In the genomic region with DNA sequence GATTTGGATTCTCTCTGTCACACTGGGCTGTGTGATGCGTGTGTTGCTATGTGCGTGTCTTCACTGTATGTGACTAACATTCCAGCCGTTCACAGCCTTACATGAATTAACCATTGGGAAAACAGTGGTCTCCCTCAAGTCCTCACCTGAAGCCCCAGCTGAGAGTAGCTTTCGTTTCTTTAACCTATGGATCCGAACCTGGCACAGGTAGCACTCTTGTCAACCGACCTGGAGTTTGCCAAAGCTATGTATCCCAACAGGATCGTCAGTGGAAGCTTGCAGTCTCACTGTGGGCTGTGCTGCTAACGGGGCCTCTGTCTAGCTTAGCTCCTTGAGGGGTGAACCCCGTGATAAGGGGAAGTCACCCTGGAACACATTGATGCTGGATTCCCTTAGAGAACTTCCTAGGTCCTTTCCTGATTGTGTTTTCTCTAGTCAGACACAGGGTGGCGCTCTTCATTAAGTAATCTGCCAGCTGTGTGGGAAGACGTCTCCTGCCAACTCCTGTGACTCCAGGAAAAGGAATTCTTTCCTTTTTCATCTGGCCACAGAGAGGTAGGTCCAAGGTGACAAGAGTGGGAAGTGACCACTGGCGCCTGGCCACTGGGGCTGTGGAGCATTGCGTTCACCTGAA, we compare ENCODE assay signal across 8 mouse cellular contexts. TPM values are rescaled to one million over a fixed set of nuclear protein-coding genes. Genes with fewer than 3 reads are reported as not detected.
DNase-seq lines count a peak whose midpoint lies in the region; ATAC-seq and TF ChIP-seq lines count a peak whose summit lies in the region.

No protein-coding gene starts in this region.

- H3K36me3 ChIP-seq in hindbrain, embryonic 14.5 days (replicated peaks; ENCODE audit: control insufficient read depth, insufficient read depth) = peaks cover 38% of the 10 kb centered on the region
- peaks cover 23% of the 10 kb centered on the region for H3K36me3 ChIP-seq in midbrain, embryonic 12.5 days
- H3K36me3 ChIP-seq in stomach, embryonic 14.5 days (ENCODE audit: control insufficient read depth, insufficient read depth, low read length) = peaks cover 4% of the 10 kb centered on the region; the same call in 1 of the 2 replicates

- peaks cover 9% of the 10 kb centered on the region for H3K4me1 ChIP-seq in hindbrain, embryonic 14.5 days (replicated peaks; ENCODE audit: control insufficient read depth, insufficient read depth, low read length)
- peaks cover 7% of the 10 kb centered on the region for H3K4me1 ChIP-seq in midbrain, embryonic 12.5 days
- H3K4me1 ChIP-seq in stomach, embryonic 14.5 days (ENCODE audit: control insufficient read depth, insufficient read depth, low read length) = peaks cover 6% of the 10 kb centered on the region; the same call in 1 of the 2 replicates

- peak overlapping the region; percentile 14; the same call in 1 of the 2 replicates for H3K4me3 ChIP-seq in left cerebral cortex, adult 2 months
- 0 out of 2 replicates have a peak overlapping the region, but pooled peaks have one; percentile 2 for H3K4me3 ChIP-seq in hindbrain, embryonic 14.5 days (replicated peaks; ENCODE audit: low read length)
- H3K4me3 ChIP-seq in midbrain, embryonic 12.5 days = 0 out of 2 replicates have a peak overlapping the region, but pooled peaks have one; percentile 9
- no peak overlapping the region for H3K4me3 ChIP-seq in stomach, embryonic 14.5 days (ENCODE audit: low read depth, low read length)

- DNase-seq in left cerebral cortex, adult 2 months (ENCODE audit: extremely low spot score in 1 of 2, low spot score in 2 of 2) = peak; percentile 75 to 77
- DNase-seq in left cerebral cortex, adult 8-10 months (ENCODE audit: low spot score in 2 of 2) = no peak
- DNase-seq in cerebellum, adult 9-10 months = peak; percentile 56
- peak; percentile 42 to 72 for DNase-seq in frontal cortex, postnatal 10 days (ENCODE audit: low spot score in 2 of 2)
- peak; percentile 88 for DNase-seq in hindbrain, embryonic 14.5 days (ENCODE audit: low spot score)
- peak; percentile 64 to 80 for DNase-seq in left cerebral cortex, postnatal 14 days (ENCODE audit: low spot score in 2 of 2)

- no peaks in the 10 kb centered on the region for H3K9me3 ChIP-seq in hindbrain, embryonic 14.5 days (ENCODE audit: control insufficient read depth, low read length)
- no peaks in the 10 kb centered on the region for H3K9me3 ChIP-seq in midbrain, embryonic 12.5 days
- H3K9me3 ChIP-seq in stomach, embryonic 14.5 days (ENCODE audit: control insufficient read depth, low read depth, low read length) = no peaks in the 10 kb centered on the region

- peak; percentile 76 for ATAC-seq in hindbrain, embryonic 14.5 days (ENCODE audit: low FRiP score)
- peak; percentile 80 for ATAC-seq in midbrain, embryonic 12.5 days (ENCODE audit: low FRiP score, low read depth)
- peak; percentile 36; the same call in 1 of the 2 replicates for ATAC-seq in stomach, embryonic 14.5 days (ENCODE audit: insufficient number of reproducible peaks, insufficient read depth, low FRiP score, low read depth)

- no peak overlapping the region for H3K27ac ChIP-seq in left cerebral cortex, adult 2 months
- peak overlapping the region; percentile 75 for H3K27ac ChIP-seq in hindbrain, embryonic 14.5 days
- H3K27ac ChIP-seq in midbrain, embryonic 12.5 days (replicated peaks) = peak overlapping the region; percentile 70
- H3K27ac ChIP-seq in stomach, embryonic 14.5 days (ENCODE audit: low read length) = no peak overlapping the region

- no peaks in the 10 kb centered on the region for H3K27me3 ChIP-seq in hindbrain, embryonic 14.5 days (ENCODE audit: control insufficient read depth, insufficient read depth, low read length)
- 0 out of 2 replicates have a peak, but pooled peaks cover 7% of the 10 kb centered on the region for H3K27me3 ChIP-seq in midbrain, embryonic 12.5 days
- H3K27me3 ChIP-seq in stomach, embryonic 14.5 days (ENCODE audit: control insufficient read depth, insufficient read depth, low read length) = no peaks in the 10 kb centered on the region

- WGBS in hindbrain, embryonic 14.5 days = 42% methylated on average over 13 of the region's 13 CpGs
- 43% methylated on average over 13 of the region's 13 CpGs for WGBS in midbrain, embryonic 12.5 days
- WGBS in stomach, embryonic 14.5 days = 40% methylated on average over 13 of the region's 13 CpGs

- peak; percentile 89 for TF ChIP-seq CTCF in left cerebral cortex, adult 2 months (IDR thresholded peaks at IDR 0.05)

- H3K4me2 ChIP-seq in hindbrain, embryonic 14.5 days (replicated peaks) = peak overlapping the region; percentile 40
- H3K4me2 ChIP-seq in midbrain, embryonic 12.5 days (replicated peaks) = peak overlapping the region; percentile 41
- peak overlapping the region; percentile 27; the same call in 1 of the 2 replicates for H3K4me2 ChIP-seq in stomach, embryonic 14.5 days (replicated peaks; ENCODE audit: low read depth, low read length)

- H3K9ac ChIP-seq in hindbrain, embryonic 14.5 days = peak overlapping the region; percentile 32
- H3K9ac ChIP-seq in midbrain, embryonic 12.5 days (replicated peaks) = no peak overlapping the region
- no peak overlapping the region for H3K9ac ChIP-seq in stomach, embryonic 14.5 days (replicated peaks; ENCODE audit: low read depth, low read length)

- intact Hi-C loops in left cerebral cortex, adult 2 months (cut with DNase I) = loop anchor here (1.0 kb wide), 2 partner anchors 313 to 400 kb away; no protein-coding TSS in a partner anchor
- intact Hi-C loops in left cerebral cortex, postnatal 14 days (cut with DNase I) = loop anchor here (1.0 to 2.0 kb wide), 2 partner anchors 312 to 401 kb away; no protein-coding TSS in a partner anchor

RNA-seq across cellular contexts. Expression of a gene that starts 24.2 kb away (rescaled TPM):
- 1 to 10 TPM; 7.9 to 9.7 TPM for total RNA-seq in left cerebral cortex, adult 2 months (2021)
- total RNA-seq in left cerebral cortex, adult 8-10 months (2022) = 1 to 10 TPM; 6.9 to 9.3 (median 8.1) TPM
- 3.4 and 3.7 TPM in 2 replicates for polyA plus RNA-seq in hindbrain, embryonic 14.5 days (2014; fragmentation: Nextera tagmentation; extraction: Ambion mirVana)
- total RNA-seq in left cerebral cortex, postnatal 14 days (2021) = 1 to 10 TPM; 4.5 to 8.1 TPM
- polyA plus RNA-seq in midbrain, embryonic 12.5 days (2016; fragmentation: Nextera tagmentation; extraction: Ambion mirVana) = 6.4 and 6.5 TPM in 2 replicates
- polyA plus RNA-seq in stomach, embryonic 14.5 days (2014; fragmentation: Nextera tagmentation; extraction: Ambion mirVana) = 4.7 and 5.0 TPM in 2 replicates

RNA-seq across cellular contexts. Expression of a gene that starts 24.2 kb away (rescaled TPM):
- total RNA-seq in left cerebral cortex, adult 2 months (2021) = 1 to 10 TPM; 1.6 TPM
- 1 to 10 TPM in 2 of 4 experiments, not detected in 2; 1.4 to 1.9 TPM for total RNA-seq in left cerebral cortex, adult 8-10 months (2022)
- polyA plus RNA-seq in hindbrain, embryonic 14.5 days (2014; fragmentation: Nextera tagmentation; extraction: Ambion mirVana) = 0.52 TPM in 1 of 2 replicates, not detected in the other
- under 1 TPM; 0.51 to 0.70 TPM for total RNA-seq in left cerebral cortex, postnatal 14 days (2021)
- not detected in 2 replicates for polyA plus RNA-seq in midbrain, embryonic 12.5 days (2016; fragmentation: Nextera tagmentation; extraction: Ambion mirVana)
- polyA plus RNA-seq in stomach, embryonic 14.5 days (2014; fragmentation: Nextera tagmentation; extraction: Ambion mirVana) = not detected in 2 replicates

RNA-seq across cellular contexts. Expression of a gene that starts 24.5 kb away (rescaled TPM):
- total RNA-seq in left cerebral cortex, adult 2 months (2021) = 10 to 100 TPM; 49.9 to 52.6 TPM
- total RNA-seq in left cerebral cortex, adult 8-10 months (2022) = 10 to 100 TPM; 45.4 to 57.1 (median 53.1) TPM
- 68.0 and 70.8 TPM in 2 replicates for polyA plus RNA-seq in hindbrain, embryonic 14.5 days (2014; fragmentation: Nextera tagmentation; extraction: Ambion mirVana)
- 10 to 100 TPM; 44.3 to 51.9 TPM for total RNA-seq in left cerebral cortex, postnatal 14 days (2021)
- polyA plus RNA-seq in midbrain, embryonic 12.5 days (2016; fragmentation: Nextera tagmentation; extraction: Ambion mirVana) = 111 and 115 TPM in 2 replicates
- polyA plus RNA-seq in stomach, embryonic 14.5 days (2014; fragmentation: Nextera tagmentation; extraction: Ambion mirVana) = 80.8 and 97.4 TPM in 2 replicates

RNA-seq across cellular contexts. Expression of a gene that starts 55.5 kb away (rescaled TPM):
- total RNA-seq in left cerebral cortex, adult 2 months (2021) = 1 to 10 TPM; 2.4 to 3.0 TPM
- 1 to 10 TPM; 3.0 to 6.0 (median 4.4) TPM for total RNA-seq in left cerebral cortex, adult 8-10 months (2022)
- polyA plus RNA-seq in hindbrain, embryonic 14.5 days (2014; fragmentation: Nextera tagmentation; extraction: Ambion mirVana) = 4.3 and 4.6 TPM in 2 replicates
- total RNA-seq in left cerebral cortex, postnatal 14 days (2021) = 1 to 10 TPM; 2.8 to 5.2 TPM
- polyA plus RNA-seq in midbrain, embryonic 12.5 days (2016; fragmentation: Nextera tagmentation; extraction: Ambion mirVana) = 12.3 and 14.5 TPM in 2 replicates
- 4.2 and 4.7 TPM in 2 replicates for polyA plus RNA-seq in stomach, embryonic 14.5 days (2014; fragmentation: Nextera tagmentation; extraction: Ambion mirVana)

Comparison
In these comparisons a context has a peak if more than half of its experiments do, and no peak if none do; other contexts are left out.
1. DNase-seq: peak in left cerebral cortex, adult 2 months (2 of 2), cerebellum, adult 9-10 months (single experiment), frontal cortex, postnatal 10 days (2 of 2), hindbrain, embryonic 14.5 days (single experiment) and left cerebral cortex, postnatal 14 days (2 of 2); none in left cerebral cortex, adult 8-10 months (0 of 2).
2. H3K27ac ChIP-seq: peak in hindbrain, embryonic 14.5 days (single experiment) and midbrain, embryonic 12.5 days (single experiment); none in left cerebral cortex, adult 2 months (single experiment) and stomach, embryonic 14.5 days (single experiment).
3. Peak in every context shown above with its lines, with median percentiles within 50 percentile points of each other: ATAC-seq and H3K4me2 ChIP-seq.